Mouse (Mus musculus) liver, adult 2 months (tissue): ENCODE data around the gene Tex19.2. TPM values are rescaled to one million over a fixed set of nuclear protein-coding genes. Genes with fewer than 3 reads are reported as not detected.
"Not testable (repeated sequence)": the region's sequence is repeated elsewhere in the genome, so short reads cannot be mapped to it uniquely, and the experiment has no call there.

ENCODE experiments used
- DNase-seq: peaks from one replicate; pipeline ENCODE4 v3.0.0-alpha.2; 2011; ENCODE audit warnings: low read depth, low spot score; ENCODE audit errors: extremely low read depth
- H3K27ac ChIP-seq: fragments of 200-500 bp; replicated peaks from 2 replicates; pipeline ENCODE4 v1.5.1; 2012; ENCODE audit warnings: low read depth, mild to moderate bottlenecking, control low read depth, inconsistent platforms, low read length; ENCODE audit not compliant: insufficient read depth
- H3K27me3 ChIP-seq: fragments of 200-500 bp; 2 replicates; pipeline ENCODE4 v1.6.1; 2012; ENCODE audit warnings: mild to moderate bottlenecking, moderate library complexity, low read length, inconsistent platforms; ENCODE audit not compliant: control insufficient read depth, insufficient read depth
- H3K36me3 ChIP-seq: fragments of 200-500 bp; 2 replicates; pipeline ENCODE4 v1.6.1; 2012; ENCODE audit warnings: low read length, inconsistent platforms; ENCODE audit not compliant: control insufficient read depth, insufficient read depth
- H3K4me1 ChIP-seq: fragments of 200-500 bp; 2 replicates; pipeline ENCODE4 v1.6.1; 2011; ENCODE audit warnings: low read length; ENCODE audit not compliant: control insufficient read depth, insufficient read depth
- H3K4me3 ChIP-seq: fragments of 200-500 bp; 2 replicates; pipeline ENCODE4 v1.5.1; 2011; ENCODE audit warnings: low read depth, mild to moderate bottlenecking, control low read depth, low read length, moderate library complexity; ENCODE audit not compliant: insufficient read depth
- H3K79me2 ChIP-seq: fragments of 200-500 bp; 2 replicates; pipeline ENCODE4 v1.6.1; 2012; ENCODE audit warnings: inconsistent platforms, mild to moderate bottlenecking, low read length, moderate library complexity; ENCODE audit not compliant: control insufficient read depth, insufficient read depth
- H3K9ac ChIP-seq: fragments of 200-500 bp; 2 replicates; pipeline ENCODE4 v1.6.1; 2012; ENCODE audit warnings: low read depth, mild to moderate bottlenecking, control low read depth, inconsistent platforms, low read length
- CTCF ChIP-seq: fragments of 200-500 bp; IDR thresholded peaks from 2 replicates; pipeline ENCODE4 v1.5.1; 2011; ENCODE audit warnings: low read depth, low read length, control low read depth
- POLR2A ChIP-seq: fragments of 200-500 bp; IDR thresholded peaks from 2 replicates; pipeline ENCODE4 v1.6.1; 2011; ENCODE audit warnings: low read length, control low read depth; ENCODE audit not compliant: insufficient read depth; ENCODE audit errors: extremely low read depth
- WGBS: fragments of 180-500 bp; shearing (Covaris S2); methylation state at CpG from one replicate; pipeline ENCODE4 v1.1.7; 2018; 5-methylcytosine and 5-hydroxymethylcytosine counted together
- polyA plus RNA-seq: library from polyadenylated mRNA; depleted of rRNA; stranded (reverse); fragments of >200 nt; gene quantifications from 2 replicates; pipeline ENCODE4 v1.2.3, GENCODE M21; 2012
- total RNA-seq: library from RNA; depleted of rRNA; stranded (reverse); fragments of >200 nt; gene quantifications from 2 replicates; pipeline ENCODE4 v1.2.3, GENCODE M21; 2014

Tex19.2 gene
- total and polyA plus RNA-seq, 2 experiments, result not detected

- Histone ChIP-seq H3K79me2 (no peaks in the 10 kb centered on the region), H3K4me3 (no peak overlapping the region), H3K9ac (no peak overlapping the region), H3K4me1 (peaks cover 2% of the 10 kb centered on the region; the same call in 1 of the 2 replicates), H3K27ac (no peak overlapping the region; the same call in 1 of the 2 replicates), H3K36me3 (no peaks in the 10 kb centered on the region), H3K27me3 (no peaks in the 10 kb centered on the region)
- TF ChIP-seq POLR2A, result no peak
- DNase-seq, result peak; percentile 53
- 69% methylated on average over 9 of the region's 9 CpGs for WGBS
These were observed 10.4 kb downstream of the Tex19.2 start for GRCm38 (mm10) chr11:121108061-121108460.

- not testable (repeated sequence) for H3K4me3 ChIP-seq, H3K4me1 ChIP-seq, H3K79me2 ChIP-seq, DNase-seq, H3K9ac ChIP-seq, H3K36me3 ChIP-seq, H3K27me3 ChIP-seq, H3K27ac ChIP-seq
- 78% methylated on average over 1 of the region's 1 CpGs for WGBS
These were observed 11.2 kb downstream of the Tex19.2 start for GRCm38 (mm10) chr11:121107242-121107641.

GRCm38 (mm10) chr11:121101124-121101805 is 17.2 kb downstream of the Tex19.2 start:
- Histone ChIP-seq H3K9ac (no peak overlapping the region), H3K27me3 (no peaks in the 10 kb centered on the region), H3K4me1 (no peaks in the 10 kb centered on the region), H3K79me2 (no peaks in the 10 kb centered on the region), H3K36me3 (no peaks in the 10 kb centered on the region), H3K4me3 (no peak overlapping the region), H3K27ac (no peak overlapping the region)
- WGBS, result 55% methylated on average over 4 of the region's 4 CpGs
- no peak for DNase-seq
- no peak for TF ChIP-seq POLR2A
- TF ChIP-seq CTCF, result no peak

GRCm38 (mm10) chr11:121100692-121101091 is 17.8 kb downstream of the Tex19.2 start:
- DNase-seq, result no peak
- no peak overlapping the region for H3K9ac ChIP-seq
- WGBS, result 22% methylated on average over 7 of the region's 7 CpGs
- TF ChIP-seq CTCF, result no peak
- no peak overlapping the region for H3K4me3 ChIP-seq
- no peaks in the 10 kb centered on the region for H3K79me2 ChIP-seq
- H3K27ac ChIP-seq, result no peak overlapping the region
- no peaks in the 10 kb centered on the region for H3K4me1 ChIP-seq
- no peaks in the 10 kb centered on the region for H3K27me3 ChIP-seq
- H3K36me3 ChIP-seq, result no peaks in the 10 kb centered on the region

GRCm38 (mm10) chr11:121099762-121100161 is 18.7 kb downstream of the Tex19.2 start:
- Histone ChIP-seq H3K79me2 (no peaks in the 10 kb centered on the region), H3K27me3 (no peaks in the 10 kb centered on the region), H3K27ac (no peak overlapping the region), H3K9ac (no peak overlapping the region), H3K36me3 (no peaks in the 10 kb centered on the region), H3K4me3 (no peak overlapping the region), H3K4me1 (no peaks in the 10 kb centered on the region)
- WGBS, result 38% methylated on average over 7 of the region's 7 CpGs
- no peak for DNase-seq
- TF ChIP-seq POLR2A (no peak), CTCF (no peak)

GRCm38 (mm10) chr11:121092606-121093585 is 25.6 kb downstream of the Tex19.2 start:
- Histone ChIP-seq H3K79me2 (no peaks in the 10 kb centered on the region), H3K27ac (no peak overlapping the region), H3K27me3 (no peaks in the 10 kb centered on the region), H3K4me1 (no peaks in the 10 kb centered on the region; the same call in 1 of the 2 replicates), H3K36me3 (no peaks in the 10 kb centered on the region), H3K4me3 (no peak overlapping the region), H3K9ac (no peak overlapping the region)
- TF ChIP-seq POLR2A (no peak), CTCF (no peak)
- DNase-seq, result peak; percentile 69
- WGBS, result 87% methylated on average over 14 of the region's 14 CpGs
